Mouse (Mus musculus): Measurements from ENCODE around the gene Gm40193. TPM values are rescaled to one million over a fixed set of nuclear protein-coding genes. Genes with fewer than 3 reads are reported as not detected.
"Not testable (repeated sequence)": the region's sequence is repeated elsewhere in the genome, so short reads cannot be mapped to it uniquely, and the experiment has no call there.

Gene Gm40193
- total RNA-seq, 2 experiments from 2014 or later, result not detected

DNA sequence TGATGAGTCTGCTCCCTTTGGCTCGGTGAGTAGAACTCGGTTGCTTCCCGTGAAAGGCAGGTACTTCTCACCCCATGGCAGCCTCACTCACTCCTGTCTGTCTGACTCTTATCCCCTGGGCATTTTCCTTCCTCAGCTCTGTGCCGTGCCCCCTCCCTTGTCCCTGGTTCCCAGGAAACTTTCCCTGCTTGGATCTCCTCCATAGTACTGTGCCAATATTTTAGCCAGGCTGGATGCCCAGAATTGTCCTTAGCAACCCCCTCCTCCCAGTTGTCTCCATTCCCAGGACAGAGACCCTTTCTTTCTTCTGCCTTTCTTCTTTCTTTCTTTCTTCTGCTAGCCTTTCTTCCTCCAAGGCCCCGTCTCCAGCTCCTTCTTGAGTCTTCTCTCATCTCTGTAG is 8.7 kb upstream of the Gm40193 start:
- intact Hi-C loops (cut with DNase I), result no loop called here
- no peak for DNase-seq

DNA sequence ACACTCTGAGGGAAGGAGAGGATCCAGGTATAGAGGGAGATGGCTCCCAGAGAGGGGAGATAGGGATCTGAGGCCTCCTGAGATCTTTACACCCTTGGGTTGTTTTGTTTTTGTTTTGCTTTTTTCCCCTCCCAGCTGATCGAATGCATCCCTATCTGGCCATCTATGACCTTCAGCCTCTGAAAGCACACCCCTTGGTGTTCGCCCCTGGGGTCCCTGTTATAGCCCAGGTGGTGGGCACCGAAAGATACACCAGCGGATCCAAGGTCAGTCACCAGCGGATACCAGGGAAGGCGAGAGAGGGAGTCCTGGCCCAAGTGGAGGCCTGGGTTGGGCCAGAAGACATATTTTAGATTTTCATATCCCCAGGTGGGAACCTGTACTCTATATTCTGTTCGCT is 8.2 kb upstream of the Gm40193 start:
- intact Hi-C loops (cut with DNase I), result no loop called here
- no peak for DNase-seq

DNA sequence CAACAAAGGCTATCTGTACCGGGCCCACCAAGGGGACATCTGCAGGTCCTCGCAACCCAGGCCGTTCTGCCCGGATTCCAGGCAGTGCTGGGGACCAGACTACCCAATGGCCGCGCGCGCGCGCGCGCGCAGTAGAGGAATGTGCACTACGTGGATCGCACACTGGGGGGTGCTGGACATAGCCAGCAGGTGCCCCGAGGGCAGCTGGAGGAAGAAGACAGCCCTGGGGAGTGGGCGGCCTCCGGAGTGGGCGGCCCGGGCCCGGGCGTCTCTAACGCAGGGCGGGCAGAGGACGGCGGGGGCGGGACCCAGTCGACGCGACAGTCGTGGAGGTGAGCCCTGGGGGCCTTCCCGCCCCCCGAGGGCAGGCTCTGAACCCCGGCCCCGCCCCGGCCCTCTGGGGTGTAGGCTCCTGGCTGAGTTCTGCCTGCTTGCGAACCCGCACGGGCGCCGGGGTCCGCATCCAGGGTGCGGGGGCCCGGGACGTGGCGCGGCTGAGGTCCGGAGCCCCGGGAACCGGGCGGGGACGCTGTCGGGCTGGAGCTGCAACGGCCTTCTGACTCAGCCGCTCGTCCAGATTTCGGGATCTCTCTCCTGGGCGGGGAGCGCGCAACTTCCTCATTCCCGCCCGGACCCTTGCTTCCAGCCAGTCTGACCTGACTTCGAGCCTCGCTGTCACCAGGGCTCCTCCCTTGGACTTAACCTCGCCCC is 7.3 kb upstream of the Gm40193 start, which contains the start of gene Pld2:
Pld2 (plus strand) TSS at position 188 of the 711 bp plus-strand sequence.
- DNase-seq, result peak; percentile 75
- intact Hi-C loops (cut with DNase I), result no loop called here

DNA sequence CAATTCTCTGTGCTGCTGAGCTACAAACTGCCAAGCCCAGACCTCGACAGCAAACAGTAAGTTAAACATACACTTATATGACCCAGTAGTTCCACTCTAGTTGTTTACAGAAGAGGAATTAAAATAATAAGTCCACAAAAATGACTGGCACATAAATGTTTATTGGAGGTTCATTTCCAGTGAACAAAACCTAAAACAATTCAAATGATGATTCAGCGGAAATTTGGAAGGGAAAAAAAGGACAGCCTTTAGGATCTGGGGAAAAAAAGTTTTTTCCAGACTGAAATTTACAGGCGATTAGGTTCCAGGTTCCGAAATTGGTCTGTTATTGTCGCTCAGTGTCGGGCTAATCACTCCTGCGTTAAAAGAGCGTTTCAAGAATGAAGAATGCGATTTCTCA is 6.7 kb upstream of the Gm40193 start:
- intact Hi-C loops (cut with DNase I), result no loop called here

DNA sequence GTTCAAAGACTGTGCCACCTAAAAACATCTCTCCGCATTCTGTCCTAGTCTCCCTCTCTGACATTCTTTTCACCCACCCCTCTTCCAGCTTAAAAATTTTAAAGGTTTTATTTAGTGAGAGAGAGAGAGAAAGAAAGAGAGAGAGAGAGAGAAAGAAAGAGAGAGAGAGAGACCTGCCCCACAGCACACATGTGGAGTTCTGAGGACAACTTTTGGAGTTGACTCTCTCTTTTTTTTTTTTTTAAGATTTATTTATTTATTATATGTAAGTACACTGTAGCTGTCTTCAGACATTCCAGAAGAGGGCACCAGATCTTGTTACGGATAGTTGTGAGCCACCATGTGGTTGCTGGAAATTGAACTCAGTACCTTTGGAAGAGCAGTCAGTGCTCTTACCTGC is 1.7 kb downstream of the Gm40193 start:
- intact Hi-C loops (cut with DNase I); DNase-seq: not testable (repeated sequence)

More for the DNA sequence above, 6.7 kb upstream of the Gm40193 start:
- DNase-seq, result no peak

DNA sequence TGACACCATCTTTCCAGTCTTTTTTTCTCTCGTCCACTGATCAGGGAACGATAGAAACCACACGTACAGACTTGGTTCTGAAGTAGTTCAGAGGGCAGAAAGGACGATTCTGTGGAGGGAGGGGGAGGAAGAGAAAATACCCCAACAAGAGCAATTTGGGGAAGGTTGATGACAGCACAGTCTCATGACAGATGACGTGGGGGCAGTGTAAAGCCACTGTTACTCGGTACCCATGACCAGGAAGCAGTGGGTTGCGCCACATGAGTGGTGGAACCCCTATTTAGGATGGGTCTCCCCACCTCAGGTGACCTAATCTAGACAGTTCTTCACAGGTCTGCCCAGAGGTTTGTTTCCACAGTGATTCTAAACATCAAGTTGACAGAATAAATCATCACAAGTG is 4.1 kb downstream of the Gm40193 start:
- DNase-seq, result no peak
- intact Hi-C loops (cut with DNase I), result no loop called here

DNA sequence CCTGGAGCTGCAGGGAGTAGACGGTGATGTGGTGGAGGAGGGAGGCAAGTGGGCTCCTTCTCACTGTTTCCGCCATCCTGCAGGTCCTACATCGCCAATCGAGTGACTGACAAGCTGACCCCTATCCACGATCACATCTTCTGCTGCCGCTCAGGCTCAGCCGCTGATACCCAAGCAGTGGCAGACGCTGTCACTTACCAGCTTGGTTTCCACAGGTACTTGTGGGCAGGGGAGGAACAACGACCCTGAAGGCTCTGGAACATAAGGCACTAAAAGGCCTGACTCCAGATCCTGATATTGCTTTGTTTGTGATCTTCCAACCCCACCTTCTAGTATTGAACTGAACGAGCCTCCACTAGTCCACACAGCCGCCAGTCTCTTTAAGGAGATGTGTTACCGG is 6.5 kb downstream of the Gm40193 start:
- DNase-seq, result no peak
- intact Hi-C loops (cut with DNase I), result no loop called here

DNA sequence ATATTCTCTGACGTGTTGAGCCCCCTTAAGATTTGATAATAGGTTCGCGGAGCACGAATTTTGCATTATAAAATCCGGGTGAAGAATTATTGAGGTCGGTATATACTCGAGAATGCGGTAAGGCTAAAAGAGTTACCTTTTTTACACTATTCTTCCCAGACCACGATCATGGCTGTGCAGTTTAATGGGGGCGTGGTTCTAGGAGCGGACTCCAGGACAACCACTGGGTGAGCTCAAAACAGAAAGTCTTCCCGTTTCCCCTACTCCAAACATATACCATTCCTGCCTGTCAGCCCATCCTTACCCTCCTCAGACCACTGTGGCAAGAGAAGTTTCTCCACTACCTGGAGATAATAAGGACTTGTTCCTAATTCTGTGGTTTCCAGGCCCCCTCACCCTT is 7.0 kb downstream of the Gm40193 start:
- intact Hi-C loops (cut with DNase I), result no loop called here
- no peak for DNase-seq

DNA sequence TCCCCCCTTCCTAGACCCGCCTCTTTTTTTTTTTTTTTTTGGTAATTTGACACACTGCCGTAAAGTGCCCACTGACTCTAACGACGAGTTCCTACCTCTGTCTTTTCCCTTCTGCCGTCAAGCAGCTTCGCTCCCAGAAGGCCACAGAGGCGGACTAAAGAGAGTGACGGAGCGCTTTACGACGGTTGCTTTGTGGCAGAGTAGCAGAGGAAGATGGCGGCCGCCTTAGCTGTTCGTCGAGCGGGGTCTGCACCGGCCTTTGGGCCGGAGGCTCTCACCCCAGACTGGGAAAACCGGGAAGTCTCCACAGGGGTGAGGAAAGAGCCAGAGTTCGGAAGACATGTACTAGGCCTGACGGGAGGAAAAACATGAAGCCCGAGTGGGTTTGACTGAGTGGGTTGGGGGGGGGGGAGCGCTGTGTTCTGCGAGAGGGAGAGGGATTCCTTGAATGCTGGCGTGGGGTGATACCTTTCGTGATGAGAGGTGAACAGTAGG is 7.5 kb downstream of the Gm40193 start, which contains the start of gene Psmb6:
Psmb6 (plus strand) TSS at position 184 of the 495 bp plus-strand sequence.
- intact Hi-C loops (cut with DNase I), result no loop called here
- peak; percentile 90 for DNase-seq

DNA sequence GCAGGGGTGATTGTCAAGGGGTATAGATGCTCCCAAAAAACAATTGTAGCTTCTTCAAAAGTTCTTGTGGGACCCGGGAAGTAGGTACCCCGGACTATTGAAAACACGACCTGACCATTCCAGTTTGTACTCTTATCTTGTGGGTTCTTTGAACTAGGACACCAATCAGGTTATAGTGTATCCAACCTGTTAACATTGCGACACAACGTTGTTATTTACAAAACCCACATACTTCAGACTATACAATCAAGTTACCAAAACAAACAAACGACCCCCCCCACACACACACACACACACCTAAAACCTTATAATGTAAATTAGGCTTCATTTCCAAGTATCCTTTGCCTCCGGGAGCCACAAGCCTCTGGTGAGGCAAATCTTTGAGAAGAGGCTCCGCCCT is 8.0 kb downstream of the Gm40193 start:
- no peak for DNase-seq
- intact Hi-C loops (cut with DNase I), result no loop called here

DNA sequence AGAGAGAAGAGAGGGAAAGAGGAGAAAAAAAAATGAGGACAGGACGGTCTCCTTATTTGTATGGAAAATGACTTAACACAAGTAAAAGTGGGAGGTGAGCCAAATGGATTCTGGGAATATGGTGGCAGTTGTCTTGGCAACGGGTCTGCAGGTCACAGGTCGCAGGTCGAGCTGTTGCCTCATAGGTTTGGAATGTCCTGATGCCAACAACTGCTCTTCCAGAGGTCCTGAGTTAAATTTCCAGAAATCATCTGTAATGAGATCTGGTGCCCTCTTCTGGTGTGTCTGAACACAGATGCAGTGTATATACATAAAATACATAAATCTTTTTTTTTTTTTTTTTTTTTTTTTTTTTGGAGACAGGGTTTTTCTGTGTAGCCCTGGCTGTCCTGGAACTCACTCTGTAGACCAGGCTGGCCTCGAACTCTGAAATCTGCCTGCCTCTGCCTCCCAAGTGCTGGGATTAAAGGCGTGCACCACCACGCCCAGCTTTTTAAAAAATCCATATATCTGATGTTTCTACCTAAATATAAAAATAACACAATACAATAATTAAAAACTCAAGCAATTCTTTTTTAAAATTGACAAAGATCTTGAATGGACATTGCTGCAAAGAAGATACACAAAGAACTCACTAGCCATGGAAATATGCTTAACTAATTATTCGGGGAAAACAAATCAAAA is 9.3 kb downstream of the Gm40193 start:
- DNase-seq; intact Hi-C loops (cut with DNase I): not testable (repeated sequence)

DNA sequence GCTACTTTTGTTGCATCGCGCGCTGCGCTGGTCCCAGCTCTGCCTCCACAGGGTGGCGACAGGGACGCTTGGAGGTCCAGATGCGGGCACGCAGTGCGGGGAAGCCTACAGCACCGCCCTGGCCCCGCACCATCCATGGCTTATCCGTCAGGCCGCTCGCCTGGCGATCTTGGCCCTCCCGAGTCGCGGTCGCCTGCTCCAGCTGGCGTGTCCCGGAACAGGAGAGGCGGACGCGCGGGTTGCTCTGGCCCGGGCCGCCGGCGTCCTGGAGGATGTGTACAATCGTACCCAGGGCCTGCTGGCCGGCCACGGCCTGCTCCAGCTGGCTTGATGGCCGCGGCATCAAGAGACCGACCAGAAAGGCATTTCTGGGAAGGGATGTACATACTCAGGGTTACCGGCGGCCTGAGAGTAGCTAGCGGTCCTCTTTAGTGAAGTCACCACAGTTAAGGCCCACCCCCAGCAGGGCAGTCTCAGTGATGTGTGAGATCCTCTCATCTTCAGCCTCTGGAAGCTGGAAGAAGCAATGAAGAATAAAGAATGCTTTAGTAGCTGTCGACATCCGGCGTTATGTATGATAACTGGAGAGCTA is 12.5 kb downstream of the Gm40193 start:
- intact Hi-C loops (cut with DNase I), result no loop called here
- DNase-seq, result peak; percentile 32

DNA sequence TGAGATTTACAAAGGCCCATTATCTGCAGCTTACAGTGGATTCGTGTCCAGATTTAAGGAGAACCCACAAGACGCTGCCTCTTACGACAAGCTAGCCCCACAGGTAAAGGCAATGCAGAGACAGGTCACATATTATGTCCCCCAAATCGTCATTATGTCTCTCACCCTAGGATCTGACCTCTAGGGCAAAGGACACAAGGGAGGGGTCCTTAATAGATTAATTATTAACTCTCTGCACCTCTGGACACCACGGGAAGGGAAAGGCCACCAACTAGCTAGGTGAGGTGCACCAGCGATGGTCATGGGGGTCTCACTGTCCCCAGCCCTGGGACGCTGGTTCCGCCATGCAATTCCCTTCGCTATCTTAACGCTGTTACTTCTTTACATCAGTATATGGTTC is 13.8 kb downstream of the Gm40193 start, which contains the start of gene Gltpd2:
Gltpd2 (plus strand) TSS at position 274 of the 400 bp plus-strand sequence.
- DNase-seq, result no peak
- intact Hi-C loops (cut with DNase I), result loop anchor here (10.0 kb wide), 1 partner anchor 236 kb away; no protein-coding TSS in a partner anchor

DNA sequence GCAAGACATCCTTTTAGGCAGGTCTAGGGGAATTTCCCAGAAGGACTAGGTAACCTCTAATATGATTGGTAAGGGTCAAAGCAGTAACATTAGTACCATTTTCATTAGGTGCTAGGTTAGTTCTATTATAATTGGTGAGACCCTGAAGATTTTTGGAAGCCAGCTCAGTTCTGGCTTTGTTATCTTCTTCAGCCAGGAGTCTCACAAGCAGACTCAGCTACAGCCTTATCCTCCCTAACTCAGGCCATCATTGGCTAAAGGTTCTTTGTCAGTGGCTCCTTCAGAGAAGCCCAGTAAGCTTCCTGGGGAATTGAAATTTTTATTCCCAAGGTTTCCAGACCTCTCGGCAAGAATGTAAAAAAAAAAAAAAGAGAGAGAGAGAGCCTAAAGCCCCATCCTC is 14.3 kb downstream of the Gm40193 start:
- no peak for DNase-seq
- intact Hi-C loops (cut with DNase I), result loop anchor here (10.0 kb wide), 1 partner anchor 236 kb away; no protein-coding TSS in a partner anchor

DNA sequence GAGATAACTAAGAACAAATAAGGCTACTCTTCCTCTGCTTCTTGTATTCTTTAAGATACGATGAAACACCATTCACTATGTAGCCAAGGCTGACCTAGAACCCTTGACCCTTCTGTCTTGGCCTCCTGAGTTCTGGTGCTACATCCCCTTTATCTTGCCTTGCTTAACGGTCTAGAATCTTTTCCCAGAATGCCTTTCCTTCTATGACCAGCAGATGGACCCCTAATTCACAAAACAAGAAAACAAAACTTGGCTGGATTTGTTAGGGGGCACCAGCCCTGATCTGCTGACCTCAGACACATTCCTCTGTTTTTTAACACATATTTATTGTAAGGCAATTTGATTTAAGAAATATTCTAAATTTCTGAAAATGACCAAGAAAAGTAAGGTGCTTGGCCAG is 16.4 kb downstream of the Gm40193 start:
- no peak for DNase-seq
- intact Hi-C loops (cut with DNase I), result loop anchor here (10.0 kb wide), 1 partner anchor 238 kb away; no protein-coding TSS in a partner anchor

DNA sequence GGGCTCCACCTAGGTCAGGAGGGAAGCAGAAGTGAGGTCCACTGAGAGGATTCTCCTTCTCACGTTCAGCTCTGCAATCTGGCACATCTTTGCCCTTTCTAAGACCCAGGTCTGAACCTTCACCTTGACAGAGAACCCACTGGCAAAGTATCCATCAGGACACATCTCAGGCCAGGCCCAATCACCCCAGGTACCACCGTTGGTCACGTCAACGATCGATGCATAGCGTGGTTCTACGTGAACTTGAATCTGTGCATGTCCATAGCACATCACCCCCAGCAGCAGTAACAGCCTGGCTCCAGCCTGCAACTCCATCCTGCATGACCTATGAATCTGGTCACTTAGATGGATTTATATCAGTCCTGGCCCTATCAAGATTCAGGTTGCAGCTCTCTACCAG is 18.5 kb downstream of the Gm40193 start, which contains the start of gene Vmo1:
Vmo1 (minus strand) TSS at position 329 of the 400 bp plus-strand sequence.
- intact Hi-C loops (cut with DNase I), result loop anchor here (10.0 kb wide), 1 partner anchor 241 kb away; no protein-coding TSS in a partner anchor
- DNase-seq, result no peak

DNA sequence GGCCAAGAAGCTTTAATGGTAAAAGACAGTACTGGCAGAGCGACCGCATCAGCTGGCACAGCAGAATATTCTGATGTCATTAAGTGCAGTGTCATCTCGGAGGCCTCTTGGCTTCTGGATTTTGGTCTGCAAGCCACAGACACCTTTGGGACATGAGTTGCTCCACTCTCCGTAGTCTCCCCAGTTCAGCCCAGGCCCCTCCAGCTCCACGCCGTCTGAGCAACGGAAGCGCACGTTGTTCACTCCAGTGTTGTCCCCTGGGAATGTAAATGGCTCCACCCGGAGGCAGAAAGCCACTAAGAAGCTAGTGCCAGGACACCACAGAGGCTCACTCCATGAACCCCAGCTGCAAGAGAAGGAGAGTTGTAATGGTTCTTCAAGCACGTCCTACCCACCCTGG is 19.2 kb downstream of the Gm40193 start:
- no peak for DNase-seq
- intact Hi-C loops (cut with DNase I), result loop anchor here (10.0 kb wide), 1 partner anchor 241 kb away; no protein-coding TSS in a partner anchor

DNA sequence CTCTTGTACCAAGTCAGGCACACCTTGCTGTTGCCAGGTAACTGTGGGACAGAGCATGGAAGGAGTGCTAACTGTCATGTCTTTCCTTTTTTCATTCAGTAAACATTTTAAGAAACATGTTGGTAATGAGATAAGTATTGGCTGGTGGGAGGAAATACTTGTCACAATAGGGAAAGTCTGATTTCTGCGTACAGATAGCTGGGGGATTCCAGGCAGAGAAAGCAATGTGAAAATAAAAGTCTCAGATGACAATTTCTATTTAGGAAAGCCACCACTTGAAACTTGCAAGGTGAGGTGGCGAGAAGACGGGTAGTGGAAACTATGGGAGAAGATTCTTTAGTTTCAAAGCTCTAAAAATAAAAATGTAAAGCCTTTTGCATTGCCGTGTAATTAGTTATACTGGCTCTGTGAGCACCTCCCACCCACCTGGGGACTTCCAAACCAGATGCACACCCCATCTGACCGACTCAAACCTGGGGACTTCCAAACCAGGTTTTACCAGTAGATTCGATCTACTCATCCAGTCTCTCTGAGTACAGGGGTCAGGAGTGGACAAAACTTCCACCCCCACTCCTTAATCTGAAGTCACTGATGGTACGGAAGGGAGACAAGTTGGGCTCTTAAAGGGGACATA is 19.9 kb downstream of the Gm40193 start:
- intact Hi-C loops (cut with DNase I), result loop anchor here (10.0 kb wide), 1 partner anchor 242 kb away; no protein-coding TSS in a partner anchor
- DNase-seq, result no peak

DNA sequence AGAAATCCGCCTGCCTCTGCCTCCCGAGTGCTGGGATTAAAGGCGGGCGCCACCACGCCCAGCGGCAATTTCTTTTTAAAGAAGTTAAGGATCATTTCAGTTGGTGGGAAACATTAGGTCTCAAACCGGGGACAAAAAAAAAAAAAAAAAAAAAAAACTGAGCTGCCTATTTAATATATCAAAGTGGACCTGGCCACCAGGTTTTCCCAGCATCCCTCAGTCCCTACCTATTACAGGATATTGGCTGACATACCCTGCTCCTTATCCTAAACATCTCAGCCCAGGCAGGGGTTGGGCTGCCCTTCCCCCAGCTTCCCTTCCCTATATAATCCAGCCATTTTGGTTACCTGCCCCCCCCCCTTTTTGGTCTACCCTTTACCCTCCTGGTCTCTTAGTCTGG is 20.9 kb downstream of the Gm40193 start:
- intact Hi-C loops (cut with DNase I), result loop anchor here (10.0 kb wide), 1 partner anchor 243 kb away; no protein-coding TSS in a partner anchor
- DNase-seq, result no peak

DNA sequence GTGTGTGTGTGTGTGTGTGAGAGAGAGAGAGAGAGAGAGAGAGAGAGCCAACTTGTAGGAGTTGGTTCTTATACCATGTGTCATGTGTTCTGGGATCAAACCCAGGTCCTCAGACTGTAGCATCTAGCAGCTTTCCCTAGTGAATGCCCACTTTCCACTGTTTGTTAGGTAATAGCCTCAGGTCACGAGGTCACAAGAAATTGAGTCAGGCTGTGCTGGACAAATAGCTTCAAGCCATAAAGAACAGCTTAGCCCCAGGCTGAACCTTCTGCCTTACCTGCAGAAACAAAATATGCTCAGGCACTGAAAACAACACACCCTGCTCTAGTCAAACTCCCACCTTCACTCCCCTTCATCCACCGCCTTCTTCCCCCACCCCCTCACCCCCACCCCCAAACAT is 21.5 kb downstream of the Gm40193 start:
- intact Hi-C loops (cut with DNase I), result loop anchor here (10.0 kb wide), 1 partner anchor 244 kb away; no protein-coding TSS in a partner anchor
- no peak for DNase-seq

All from left cerebral cortex, postnatal 4 days (tissue).